Mouse (Mus musculus): Measurements from ENCODE around the gene Tcfl5. TPM values are rescaled to one million over a fixed set of nuclear protein-coding genes. Genes with fewer than 3 reads are reported as not detected.

The Tcfl5 gene
- 0.25 and 0.59 TPM in 2 replicates for polyA plus RNA-seq (2014; fragmentation: Nextera tagmentation; extraction: Ambion mirVana)

- H3K9ac ChIP-seq (replicated peaks; ENCODE audit: low read length) = peak within 1 kb of the TSS; percentile 18; the same call in 1 of the 2 replicates
Observed at GRCm38 (mm10) chr2:180642555-180643260, at the start of gene Tcfl5. Gene Tcfl5, minus strand, starts transcription at chr2:180642708.

GRCm38 (mm10) chr2:180689841-180690240, 47.3 kb upstream of the Tcfl5 start:
- peaks cover 13% of the 10 kb centered on the region for H3K36me3 ChIP-seq (replicated peaks; ENCODE audit: control insufficient read depth, insufficient read depth, low read depth, low read length)
- H3K9me3 ChIP-seq (replicated peaks; ENCODE audit: control insufficient read depth, low read length) = no peaks in the 10 kb centered on the region
- WGBS = 87% methylated on average over 5 of the region's 5 CpGs
- no peak overlapping the region for H3K9ac ChIP-seq (replicated peaks; ENCODE audit: low read length)
- no peak for DNase-seq (ENCODE audit: low spot score)
- no peaks in the 10 kb centered on the region for H3K27me3 ChIP-seq (ENCODE audit: control insufficient read depth, insufficient read depth, low read length)
- H3K27ac ChIP-seq (replicated peaks; ENCODE audit: low read depth, low read length) = no peak overlapping the region
- H3K4me3 ChIP-seq (ENCODE audit: low read depth, low read length) = no peak overlapping the region
- no peak overlapping the region for H3K4me2 ChIP-seq (ENCODE audit: low read depth, low read length)
- H3K4me1 ChIP-seq (ENCODE audit: control insufficient read depth, insufficient read depth, low read length) = no peaks in the 10 kb centered on the region
- no peak for ATAC-seq (replicated peaks; ENCODE audit: insufficient number of reproducible peaks, low FRiP score, low TSS enrichment, low read depth)

More at GRCm38 (mm10) chr2:180642555-180643260, at the start of gene Tcfl5:
- Histone ChIP-seq H3K4me1 (ENCODE audit: control insufficient read depth, insufficient read depth, low read length) (peaks cover 3% of the 10 kb centered on the region; the same call in 1 of the 2 replicates), H3K36me3 (replicated peaks; ENCODE audit: control insufficient read depth, insufficient read depth, low read depth, low read length) (no peaks in the 10 kb centered on the region), H3K27ac (replicated peaks; ENCODE audit: low read depth, low read length) (no peak within 1 kb of the TSS), H3K4me2 (ENCODE audit: low read depth, low read length) (peak within 1 kb of the TSS; percentile 41), H3K9me3 (replicated peaks; ENCODE audit: control insufficient read depth, low read length) (peaks cover 8% of the 10 kb centered on the region), H3K27me3 (ENCODE audit: control insufficient read depth, insufficient read depth, low read length) (peaks cover 33% of the 10 kb centered on the region), H3K4me3 (ENCODE audit: low read depth, low read length) (peak within 1 kb of the TSS; percentile 32)
- DNase-seq (ENCODE audit: low spot score) (no peak), ATAC-seq (replicated peaks; ENCODE audit: insufficient number of reproducible peaks, low FRiP score, low TSS enrichment, low read depth) (no peak)
- WGBS = 0% methylated on average over 2 of the region's 56 CpGs

- Histone ChIP-seq H3K9ac (replicated peaks; ENCODE audit: low read length) (no peak overlapping the region), H3K9me3 (replicated peaks; ENCODE audit: control insufficient read depth, low read length) (no peaks in the 10 kb centered on the region), H3K4me2 (ENCODE audit: low read depth, low read length) (no peak overlapping the region), H3K27me3 (ENCODE audit: control insufficient read depth, insufficient read depth, low read length) (no peaks in the 10 kb centered on the region), H3K27ac (replicated peaks; ENCODE audit: low read depth, low read length) (no peak overlapping the region), H3K36me3 (replicated peaks; ENCODE audit: control insufficient read depth, insufficient read depth, low read depth, low read length) (peaks cover 11% of the 10 kb centered on the region), H3K4me1 (ENCODE audit: control insufficient read depth, insufficient read depth, low read length) (no peaks in the 10 kb centered on the region), H3K4me3 (ENCODE audit: low read depth, low read length) (no peak overlapping the region)
- DNase-seq (ENCODE audit: low spot score) = no peak
- WGBS = 95% methylated on average over 4 of the region's 4 CpGs
- no peak for ATAC-seq (replicated peaks; ENCODE audit: insufficient number of reproducible peaks, low FRiP score, low TSS enrichment, low read depth)
Observed at GRCm38 (mm10) chr2:180684031-180684430, 41.5 kb upstream of the Tcfl5 start.

GRCm38 (mm10) chr2:180683524-180683923, 41.0 kb upstream of the Tcfl5 start:
- H3K9ac ChIP-seq (replicated peaks; ENCODE audit: low read length) = no peak overlapping the region
- H3K4me1 ChIP-seq (ENCODE audit: control insufficient read depth, insufficient read depth, low read length) = no peaks in the 10 kb centered on the region
- no peaks in the 10 kb centered on the region for H3K27me3 ChIP-seq (ENCODE audit: control insufficient read depth, insufficient read depth, low read length)
- whole genome bisulfite sequencing = 81% methylated on average over 2 of the region's 2 CpGs
- H3K4me3 ChIP-seq (ENCODE audit: low read depth, low read length) = no peak overlapping the region
- H3K9me3 ChIP-seq (replicated peaks; ENCODE audit: control insufficient read depth, low read length) = no peaks in the 10 kb centered on the region
- ATAC-seq (replicated peaks; ENCODE audit: insufficient number of reproducible peaks, low FRiP score, low TSS enrichment, low read depth) (no peak), DNase-seq (ENCODE audit: low spot score) (no peak)
- H3K4me2 ChIP-seq (ENCODE audit: low read depth, low read length) = no peak overlapping the region
- peaks cover 11% of the 10 kb centered on the region for H3K36me3 ChIP-seq (replicated peaks; ENCODE audit: control insufficient read depth, insufficient read depth, low read depth, low read length)
- no peak overlapping the region for H3K27ac ChIP-seq (replicated peaks; ENCODE audit: low read depth, low read length)

GRCm38 (mm10) chr2:180681225-180681624, 38.7 kb upstream of the Tcfl5 start:
- ATAC-seq (replicated peaks; ENCODE audit: insufficient number of reproducible peaks, low FRiP score, low TSS enrichment, low read depth) = no peak

GRCm38 (mm10) chr2:180678609-180679140, 36.2 kb upstream of the Tcfl5 start:
- WGBS = 28% methylated on average over 4 of the region's 4 CpGs
- peak; percentile 63 for DNase-seq (ENCODE audit: low spot score)

More at GRCm38 (mm10) chr2:180681225-180681624, 38.7 kb upstream of the Tcfl5 start:
- H3K4me3 ChIP-seq (ENCODE audit: low read depth, low read length) = no peak overlapping the region
- no peaks in the 10 kb centered on the region for H3K27me3 ChIP-seq (ENCODE audit: control insufficient read depth, insufficient read depth, low read length)
- no peaks in the 10 kb centered on the region for H3K4me1 ChIP-seq (ENCODE audit: control insufficient read depth, insufficient read depth, low read length)
- H3K9ac ChIP-seq (replicated peaks; ENCODE audit: low read length) = no peak overlapping the region
- H3K9me3 ChIP-seq (replicated peaks; ENCODE audit: control insufficient read depth, low read length) = no peaks in the 10 kb centered on the region
- no peak overlapping the region for H3K4me2 ChIP-seq (ENCODE audit: low read depth, low read length)
- DNase-seq (ENCODE audit: low spot score) = no peak
- no peak overlapping the region for H3K27ac ChIP-seq (replicated peaks; ENCODE audit: low read depth, low read length)
- H3K36me3 ChIP-seq (replicated peaks; ENCODE audit: control insufficient read depth, insufficient read depth, low read depth, low read length) = peaks cover 6% of the 10 kb centered on the region
- WGBS = 60% methylated on average over 2 of the region's 2 CpGs

GRCm38 (mm10) chr2:180676706-180677105, 34.2 kb upstream of the Tcfl5 start:
- Histone ChIP-seq H3K4me1 (ENCODE audit: control insufficient read depth, insufficient read depth, low read length) (no peaks in the 10 kb centered on the region), H3K4me2 (ENCODE audit: low read depth, low read length) (no peak overlapping the region), H3K9me3 (replicated peaks; ENCODE audit: control insufficient read depth, low read length) (no peaks in the 10 kb centered on the region), H3K27ac (replicated peaks; ENCODE audit: low read depth, low read length) (no peak overlapping the region), H3K27me3 (ENCODE audit: control insufficient read depth, insufficient read depth, low read length) (no peaks in the 10 kb centered on the region), H3K9ac (replicated peaks; ENCODE audit: low read length) (no peak overlapping the region), H3K4me3 (ENCODE audit: low read depth, low read length) (no peak overlapping the region), H3K36me3 (replicated peaks; ENCODE audit: control insufficient read depth, insufficient read depth, low read depth, low read length) (no peaks in the 10 kb centered on the region; the same call in 1 of the 2 replicates)
- ATAC-seq (replicated peaks; ENCODE audit: insufficient number of reproducible peaks, low FRiP score, low TSS enrichment, low read depth) (no peak), DNase-seq (ENCODE audit: low spot score) (no peak)
- WGBS = 89% methylated on average over 2 of the region's 2 CpGs

More at GRCm38 (mm10) chr2:180678609-180679140, 36.2 kb upstream of the Tcfl5 start:
- ATAC-seq (replicated peaks; ENCODE audit: insufficient number of reproducible peaks, low FRiP score, low TSS enrichment, low read depth) = peak; percentile 71
- H3K4me3 ChIP-seq (ENCODE audit: low read depth, low read length) = no peak overlapping the region
- H3K36me3 ChIP-seq (replicated peaks; ENCODE audit: control insufficient read depth, insufficient read depth, low read depth, low read length) = peaks cover 3% of the 10 kb centered on the region
- no peaks in the 10 kb centered on the region for H3K27me3 ChIP-seq (ENCODE audit: control insufficient read depth, insufficient read depth, low read length)
- no peaks in the 10 kb centered on the region for H3K9me3 ChIP-seq (replicated peaks; ENCODE audit: control insufficient read depth, low read length)
- no peak overlapping the region for H3K4me2 ChIP-seq (ENCODE audit: low read depth, low read length)
- no peak overlapping the region for H3K27ac ChIP-seq (replicated peaks; ENCODE audit: low read depth, low read length)
- no peaks in the 10 kb centered on the region for H3K4me1 ChIP-seq (ENCODE audit: control insufficient read depth, insufficient read depth, low read length)
- no peak overlapping the region for H3K9ac ChIP-seq (replicated peaks; ENCODE audit: low read length)

- ATAC-seq (replicated peaks; ENCODE audit: insufficient number of reproducible peaks, low FRiP score, low TSS enrichment, low read depth) = no peak
- peaks cover 2% of the 10 kb centered on the region; the same call in 1 of the 2 replicates for H3K36me3 ChIP-seq (replicated peaks; ENCODE audit: control insufficient read depth, insufficient read depth, low read depth, low read length)
- H3K4me3 ChIP-seq (ENCODE audit: low read depth, low read length) = no peak overlapping the region
- H3K27ac ChIP-seq (replicated peaks; ENCODE audit: low read depth, low read length) = no peak overlapping the region
- DNase-seq (ENCODE audit: low spot score) = no peak
- 86% methylated on average over 4 of the region's 4 CpGs for WGBS
- H3K4me2 ChIP-seq (ENCODE audit: low read depth, low read length) = no peak overlapping the region
- H3K27me3 ChIP-seq (ENCODE audit: control insufficient read depth, insufficient read depth, low read length) = no peaks in the 10 kb centered on the region
- H3K9ac ChIP-seq (replicated peaks; ENCODE audit: low read length) = no peak overlapping the region
- H3K9me3 ChIP-seq (replicated peaks; ENCODE audit: control insufficient read depth, low read length) = no peaks in the 10 kb centered on the region
- no peaks in the 10 kb centered on the region for H3K4me1 ChIP-seq (ENCODE audit: control insufficient read depth, insufficient read depth, low read length)
Observed at GRCm38 (mm10) chr2:180662008-180662407, 19.5 kb upstream of the Tcfl5 start.

All from embryonic facial prominence, embryonic 11.5 days (tissue).